ENCODE assay signal across 9 mouse cellular contexts in the genomic region with DNA sequence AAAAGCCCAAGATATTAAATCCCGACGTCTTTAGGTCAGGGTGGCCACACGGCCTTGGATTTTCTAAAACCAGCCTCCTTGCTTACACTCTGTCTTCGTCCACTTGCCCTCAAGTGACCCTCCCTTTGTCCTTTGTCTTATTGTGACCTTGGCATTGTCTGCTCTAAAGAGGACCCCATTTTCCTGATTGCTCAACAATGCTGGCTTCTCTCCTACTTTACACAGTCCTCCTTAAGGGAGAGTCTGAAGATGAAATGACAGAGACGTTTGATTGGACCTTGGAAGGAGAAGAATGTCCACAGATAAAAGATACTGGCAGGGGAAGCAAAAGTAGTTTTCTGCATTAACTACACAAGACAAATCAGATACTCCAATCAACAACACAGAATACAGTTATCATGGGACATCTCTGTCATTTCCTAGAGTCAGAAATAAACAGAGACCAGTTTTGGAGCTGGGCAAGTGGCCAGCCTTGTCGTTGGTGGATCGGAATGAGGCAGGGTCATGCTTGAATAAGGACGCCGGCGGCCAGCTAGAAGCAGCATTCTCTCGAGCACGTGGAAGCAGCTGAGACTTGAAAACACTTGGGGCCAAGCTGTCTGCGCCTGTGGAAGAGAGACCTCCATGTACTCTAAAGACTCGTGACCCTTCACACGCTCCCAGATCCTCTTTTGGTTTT.
DNase-seq lines count a peak whose midpoint lies in the region; ATAC-seq and TF ChIP-seq lines count a peak whose summit lies in the region.
"Had no signal": no experiment of that assay in that cellular context is flagged by ENCODE, and none has a peak within 500 bp of the region (broad histone marks: within the 10 kb centered on the region; RNA-seq: fewer than 3 reads in every experiment).

No protein-coding gene starts in this region.

- no peak for TF ChIP-seq POLR2A in liver, adult 2 months (IDR thresholded peaks at IDR 0.05; ENCODE audit: extremely low read depth, insufficient read depth, low read length)
- TF ChIP-seq POLR2A in small intestine, adult 2 months (IDR thresholded peaks at IDR 0.05; ENCODE audit: low read depth, low read length), result no peak

- H3K36me3 ChIP-seq in liver, adult 2 months (ENCODE audit: control insufficient read depth, insufficient read depth, low read length), result no peaks in the 10 kb centered on the region
- no peaks in the 10 kb centered on the region for H3K36me3 ChIP-seq in liver, embryonic 12.5 days
- H3K36me3 ChIP-seq in kidney, embryonic 15.5 days, result no peaks in the 10 kb centered on the region
- no peaks in the 10 kb centered on the region for H3K36me3 ChIP-seq in small intestine, adult 2 months (ENCODE audit: control insufficient read depth, insufficient read depth, low read length)
- H3K36me3 ChIP-seq in forebrain, embryonic 13.5 days (ENCODE audit: poor library complexity, severe bottlenecking), result no peaks in the 10 kb centered on the region

- WGBS in liver, adult 2 months, result 52% methylated on average over 15 of the region's 15 CpGs
- WGBS in liver, embryonic 12.5 days (ENCODE audit: insufficient replicate concordance), result 64% methylated on average over 15 of the region's 15 CpGs
- 47% methylated on average over 15 of the region's 15 CpGs for WGBS in kidney, embryonic 15.5 days
- 67% methylated on average over 15 of the region's 15 CpGs for WGBS in small intestine, adult 2 months
- 74% methylated on average over 15 of the region's 15 CpGs for WGBS in forebrain, embryonic 13.5 days

- DNase-seq in liver, adult 2 months (ENCODE audit: extremely low read depth, low read depth, low spot score), result peak; percentile 35
- peak; percentile 84 for DNase-seq in gastrocnemius, postnatal 25 days
- DNase-seq in retina, embryonic 14.5 days (ENCODE audit: low spot score), result no peak

- H3K4me3 ChIP-seq in liver, adult 2 months (ENCODE audit: insufficient read depth, low read depth, low read length), result no peak overlapping the region
- H3K4me3 ChIP-seq in liver, embryonic 12.5 days, result no peak overlapping the region
- no peak overlapping the region for H3K4me3 ChIP-seq in kidney, embryonic 15.5 days (replicated peaks)
- H3K4me3 ChIP-seq in small intestine, adult 2 months (ENCODE audit: low read depth, low read length), result no peak overlapping the region
- H3K4me3 ChIP-seq in forebrain, embryonic 13.5 days, result no peak overlapping the region

- H3K9ac ChIP-seq in liver, adult 2 months (ENCODE audit: low read depth, low read length), result no peak overlapping the region
- no peak overlapping the region for H3K9ac ChIP-seq in liver, embryonic 12.5 days
- H3K9ac ChIP-seq in kidney, embryonic 15.5 days, result no peak overlapping the region
- H3K9ac ChIP-seq in forebrain, embryonic 13.5 days, result no peak overlapping the region

- H3K4me1 ChIP-seq in liver, adult 2 months (ENCODE audit: control insufficient read depth, insufficient read depth, low read length), result peaks cover 2% of the 10 kb centered on the region
- no peaks in the 10 kb centered on the region for H3K4me1 ChIP-seq in liver, embryonic 12.5 days
- H3K4me1 ChIP-seq in kidney, embryonic 15.5 days, result peaks cover 42% of the 10 kb centered on the region
- H3K4me1 ChIP-seq in small intestine, adult 2 months (ENCODE audit: control insufficient read depth, insufficient read depth, insufficient read length, low read length), result no peaks in the 10 kb centered on the region
- 0 out of 2 replicates have a peak, but pooled peaks cover 4% of the 10 kb centered on the region for H3K4me1 ChIP-seq in forebrain, embryonic 13.5 days

- no peaks in the 10 kb centered on the region for H3K9me3 ChIP-seq in liver, embryonic 12.5 days (replicated peaks)
- H3K9me3 ChIP-seq in kidney, embryonic 15.5 days (replicated peaks), result no peaks in the 10 kb centered on the region
- H3K9me3 ChIP-seq in forebrain, embryonic 13.5 days (replicated peaks), result no peaks in the 10 kb centered on the region

- TF ChIP-seq CTCF in liver, adult 2 months (IDR thresholded peaks at IDR 0.05; ENCODE audit: low read depth, low read length), result no peak
- no peak for TF ChIP-seq CTCF in small intestine, adult 2 months (IDR thresholded peaks at IDR 0.05; ENCODE audit: extremely low read depth, insufficient read length, insufficient replicate concordance, low read depth, low read length)

- no peak for ATAC-seq in liver, embryonic 12.5 days
- ATAC-seq in kidney, embryonic 15.5 days (replicated peaks; ENCODE audit: low FRiP score), result peak; percentile 80
- no peak for ATAC-seq in megakaryocyte progenitor cell, adult 5-6 weeks (replicated peaks; ENCODE audit: poor library complexity)
- no peak for ATAC-seq in forebrain, embryonic 13.5 days

- no peaks in the 10 kb centered on the region for H3K79me2 ChIP-seq in liver, adult 2 months (ENCODE audit: control insufficient read depth, insufficient read depth, low read length)

- no peaks in the 10 kb centered on the region for H3K27me3 ChIP-seq in liver, adult 2 months (ENCODE audit: control insufficient read depth, insufficient read depth, low read length)
- H3K27me3 ChIP-seq in liver, embryonic 12.5 days (replicated peaks), result no peaks in the 10 kb centered on the region
- H3K27me3 ChIP-seq in kidney, embryonic 15.5 days, result no peaks in the 10 kb centered on the region
- no peaks in the 10 kb centered on the region for H3K27me3 ChIP-seq in small intestine, adult 2 months (ENCODE audit: control insufficient read depth, insufficient read depth, low read length)
- no peaks in the 10 kb centered on the region for H3K27me3 ChIP-seq in forebrain, embryonic 13.5 days

- no peak overlapping the region for H3K4me2 ChIP-seq in liver, embryonic 12.5 days
- H3K4me2 ChIP-seq in kidney, embryonic 15.5 days, result no peak overlapping the region
- H3K4me2 ChIP-seq in forebrain, embryonic 13.5 days, result no peak overlapping the region

- H3K27ac ChIP-seq in liver, adult 2 months (replicated peaks; ENCODE audit: insufficient read depth, low read depth, low read length), result peak overlapping the region; percentile 55; the same call in 1 of the 2 replicates
- no peak overlapping the region for H3K27ac ChIP-seq in liver, embryonic 12.5 days
- peak overlapping the region; percentile 59 for H3K27ac ChIP-seq in kidney, embryonic 15.5 days
- H3K27ac ChIP-seq in small intestine, adult 2 months (ENCODE audit: insufficient read depth, low read depth, low read length), result peak overlapping the region; percentile 64
- H3K27ac ChIP-seq in forebrain, embryonic 13.5 days, result no peak overlapping the region
- H3K27ac ChIP-seq: macrophage had no signal

Comparison
In these comparisons a context has a peak if more than half of its experiments do, and no peak if none do; other contexts are left out.
1. H3K27ac ChIP-seq: peak in liver, adult 2 months (single experiment), kidney, embryonic 15.5 days (single experiment) and small intestine, adult 2 months (single experiment); none in liver, embryonic 12.5 days (single experiment) and forebrain, embryonic 13.5 days (single experiment).